Mouse (Mus musculus) CH12.LX (cell line): ENCODE data around the gene Rpl3.

ENCODE experiments used
- CTCF ChIP-seq, 2 experiments: IDR thresholded peaks in 1 of 2; conservative IDR thresholded peaks in 1 of 2; 2 replicates each; pipeline ENCODE4 v1.5.1; 2011 to 2012; ENCODE audit warnings: low read depth in 2 of 2, low read length in 2 of 2, improper control_type of control experiment in 1 of 2, inconsistent platforms in 1 of 2, mild to moderate bottlenecking in 1 of 2, moderate library complexity in 1 of 2
- ELF1 ChIP-seq: IDR thresholded peaks from 2 replicates; pipeline ENCODE4 v1.6.1; 2014; ENCODE audit warnings: low read depth, mild to moderate bottlenecking, inconsistent platforms, low read length, improper control_type of control experiment
- EP300 ChIP-seq: IDR thresholded peaks from 2 replicates; pipeline ENCODE4 v1.6.1; 2011; ENCODE audit warnings: low read length, improper control_type of control experiment
- KAT2A ChIP-seq: IDR thresholded peaks from 2 replicates; pipeline ENCODE4 v1.6.1; 2012; ENCODE audit warnings: low read length, improper control_type of control experiment, inconsistent platforms; ENCODE audit not compliant: insufficient replicate concordance
- POLR2A ChIP-seq: IDR thresholded peaks from 2 replicates; pipeline ENCODE4 v1.6.1; 2011; ENCODE audit warnings: low read depth, mild to moderate bottlenecking, improper control_type of control experiment, low read length
- RAD21 ChIP-seq: IDR thresholded peaks from 2 replicates; pipeline ENCODE4 v1.6.1; 2011; ENCODE audit warnings: low read depth, mild to moderate bottlenecking, low read length, improper control_type of control experiment, moderate library complexity
- RCOR1 ChIP-seq: conservative IDR thresholded peaks from 2 replicates; pipeline ENCODE4 v1.6.1; 2012; ENCODE audit warnings: low read depth, mild to moderate bottlenecking, inconsistent platforms, low read length, improper control_type of control experiment
- TCF12 ChIP-seq: IDR thresholded peaks from 2 replicates; pipeline ENCODE4 v1.6.1; 2014; ENCODE audit warnings: low read depth, mild to moderate bottlenecking, inconsistent platforms, low read length, improper control_type of control experiment
- UBTF ChIP-seq: IDR thresholded peaks from 2 replicates; pipeline ENCODE4 v1.6.1; 2012; ENCODE audit warnings: low read depth, mild to moderate bottlenecking, inconsistent platforms, low read length, improper control_type of control experiment, moderate library complexity
- USF1 ChIP-seq: IDR thresholded peaks from 2 replicates; pipeline ENCODE4 v1.6.1; 2014; ENCODE audit warnings: low read depth, mild to moderate bottlenecking, inconsistent platforms, low read length, improper control_type of control experiment
- USF2 ChIP-seq: conservative IDR thresholded peaks from 2 replicates; pipeline ENCODE4 v1.6.1; 2011; ENCODE audit warnings: low read depth, low read length, improper control_type of control experiment
- ZKSCAN1 ChIP-seq: IDR thresholded peaks from 2 replicates; pipeline ENCODE4 v1.6.1; 2012; ENCODE audit warnings: low read depth, inconsistent platforms, low read length, improper control_type of control experiment, borderline replicate concordance

DNA sequence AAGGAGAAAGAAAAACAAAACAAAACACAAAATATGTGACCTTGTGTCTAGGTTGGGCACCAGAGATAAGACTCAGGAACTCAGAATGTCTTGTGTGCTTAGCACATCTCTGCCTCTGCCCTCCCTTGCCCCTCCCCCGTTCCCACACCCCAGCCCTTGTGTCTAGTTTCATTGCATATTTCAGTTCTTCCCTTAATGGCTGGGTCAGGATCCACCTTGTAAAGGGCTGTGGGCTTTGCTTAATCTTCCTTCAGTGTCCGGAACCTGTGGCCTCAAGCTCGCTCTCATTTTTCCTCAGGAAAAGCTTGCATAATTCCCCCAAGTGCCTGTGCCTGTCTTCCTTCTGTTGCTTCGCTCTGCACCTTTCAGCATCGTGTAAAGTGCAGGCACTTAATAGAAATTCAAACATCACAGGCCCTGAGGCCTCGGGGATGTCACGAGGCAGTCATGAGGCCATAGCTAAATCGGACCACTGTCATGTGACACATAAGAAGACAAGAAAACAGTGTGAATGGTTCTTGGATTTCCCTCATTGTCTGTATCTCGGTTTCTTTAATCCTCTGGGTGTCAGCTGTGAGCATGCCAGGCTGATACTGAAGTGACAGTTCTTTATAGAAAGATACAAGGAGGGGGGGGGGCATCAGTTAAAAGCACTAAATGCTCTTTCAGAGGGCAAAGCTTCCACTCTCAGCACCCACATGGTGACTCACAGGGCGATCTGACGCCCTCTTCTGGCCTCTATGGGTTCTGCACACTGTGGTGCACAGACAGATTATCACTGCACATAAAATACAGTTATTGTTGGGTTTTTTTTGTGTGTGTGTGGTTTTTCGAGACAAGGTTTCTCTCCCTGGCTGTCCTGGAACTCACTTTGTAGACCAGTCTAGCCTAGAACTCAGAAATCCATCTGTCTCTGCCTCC, 14.1 kb upstream of the Rpl3 start:
- peak in 1 of 2 experiments; percentile 19; a peak in 1 of 4 replicates for TF ChIP-seq CTCF (conservative IDR thresholded peaks at IDR 0.05 in 1 of 2, IDR thresholded peaks at IDR 0.05 in 1 of 2; ENCODE audit: low read depth in 2 of 2, low read length in 2 of 2)
- no peak for TF ChIP-seq UBTF
- TF ChIP-seq KAT2A = no peak
- TF ChIP-seq USF1 = no peak
- no peak for TF ChIP-seq ZKSCAN1
- TF ChIP-seq RCOR1 = no peak
- no peak for TF ChIP-seq EP300
- no peak for TF ChIP-seq POLR2A
- no peak for TF ChIP-seq TCF12
- no peak for TF ChIP-seq ELF1
- TF ChIP-seq USF2 = no peak
- no peak for TF ChIP-seq RAD21
